In the genomic region with DNA sequence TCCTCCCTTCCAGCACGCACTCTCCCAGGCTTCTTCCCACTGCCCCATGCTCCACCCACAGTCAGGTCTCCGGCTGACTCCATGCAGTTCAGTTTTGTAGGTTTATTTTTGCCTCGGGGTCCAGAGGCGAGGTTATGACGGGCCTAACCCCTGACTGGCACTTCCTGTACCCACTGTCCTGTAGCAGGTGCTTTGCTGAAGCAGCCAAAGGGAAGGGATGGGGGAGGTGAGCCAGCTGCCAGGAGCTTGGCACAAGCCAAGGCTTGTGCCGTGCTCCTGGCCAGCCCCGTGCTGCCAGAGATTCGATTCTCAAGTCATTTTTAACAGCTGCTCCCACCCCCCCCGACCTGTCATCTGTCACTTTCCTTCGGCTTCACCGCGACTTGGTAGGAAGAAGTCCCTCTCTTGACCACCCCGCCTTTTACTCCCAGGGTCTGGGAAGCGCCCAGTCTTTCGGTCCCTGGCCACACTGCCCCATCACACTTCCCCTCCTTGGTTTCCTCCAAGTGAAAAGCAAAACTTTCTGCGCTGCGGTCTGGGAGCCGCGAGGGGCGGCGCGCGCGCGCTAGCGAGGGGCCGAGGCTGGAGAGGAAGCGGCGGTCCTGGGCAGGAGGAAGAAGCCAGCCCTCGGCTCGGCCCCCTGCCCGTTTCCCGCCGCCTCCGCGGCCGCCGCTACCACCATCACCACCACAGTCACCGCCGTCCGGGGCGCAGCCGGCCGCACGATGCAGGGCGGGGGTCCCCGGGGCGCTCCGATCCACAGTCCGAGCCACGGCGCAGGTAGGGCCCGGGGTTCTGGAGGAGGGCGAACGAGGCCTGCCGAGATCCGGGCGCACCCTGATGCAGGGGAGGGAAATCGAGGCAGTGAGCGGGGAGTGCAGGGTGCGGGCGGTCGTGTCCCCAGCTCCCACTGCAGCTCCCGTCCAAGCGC, we compare ENCODE assay signal across 8 mouse cellular contexts. TPM values are rescaled to one million over a fixed set of nuclear protein-coding genes. Genes with fewer than 3 reads are reported as not detected.
A peak's percentile ranks its signal among the peaks of the same experiment; 100 is the strongest.
DNase-seq lines count a peak whose midpoint lies in the region; ATAC-seq lines count a peak whose summit lies in the region.

A gene (plus strand): TSS at position 691 of the 931 bp plus-strand sequence.

- H3K4me3 ChIP-seq in brown adipose tissue, adult 24 weeks (ENCODE audit: insufficient read depth, low read depth, low read length), result peak within 1 kb of the TSS; percentile 76
- H3K4me3 ChIP-seq in hindbrain, embryonic 14.5 days (replicated peaks; ENCODE audit: low read length), result peak within 1 kb of the TSS; percentile 70
- peak within 1 kb of the TSS; percentile 66 for H3K4me3 ChIP-seq in midbrain, embryonic 15.5 days

- H3K4me2 ChIP-seq in hindbrain, embryonic 14.5 days (replicated peaks), result peak within 1 kb of the TSS; percentile 98
- H3K4me2 ChIP-seq in midbrain, embryonic 15.5 days, result peak within 1 kb of the TSS; percentile 96

- peak within 1 kb of the TSS; percentile 73 for H3K9ac ChIP-seq in hindbrain, embryonic 14.5 days
- peak within 1 kb of the TSS; percentile 63 for H3K9ac ChIP-seq in midbrain, embryonic 15.5 days

- H3K9me3 ChIP-seq in hindbrain, embryonic 14.5 days (ENCODE audit: control insufficient read depth, low read length), result 0 out of 2 replicates have a peak, but pooled peaks cover 3% of the 10 kb centered on the region
- no peaks in the 10 kb centered on the region for H3K9me3 ChIP-seq in midbrain, embryonic 15.5 days

- no peaks in the 10 kb centered on the region for H3K36me3 ChIP-seq in hindbrain, embryonic 14.5 days (replicated peaks; ENCODE audit: control insufficient read depth, insufficient read depth)
- H3K36me3 ChIP-seq in midbrain, embryonic 15.5 days (replicated peaks), result no peaks in the 10 kb centered on the region

- peak; percentile 65 for ATAC-seq in hindbrain, embryonic 14.5 days (ENCODE audit: low FRiP score)
- ATAC-seq in midbrain, embryonic 15.5 days (replicated peaks), result peak; percentile 50; the same call in 1 of the 2 replicates
- ATAC-seq in activated CD4-positive, CD25-positive, alpha-beta regulatory T cell, adult 4 months, result no peak

- peaks cover 2% of the 10 kb centered on the region; the same call in 1 of the 2 replicates for H3K4me1 ChIP-seq in brown adipose tissue, adult 24 weeks (ENCODE audit: control insufficient read depth, insufficient read depth, insufficient read length, low read length)
- H3K4me1 ChIP-seq in hindbrain, embryonic 14.5 days (replicated peaks; ENCODE audit: control insufficient read depth, insufficient read depth, low read length), result no peaks in the 10 kb centered on the region; the same call in 1 of the 2 replicates
- H3K4me1 ChIP-seq in midbrain, embryonic 15.5 days, result peaks cover 13% of the 10 kb centered on the region

- peak within 1 kb of the TSS; percentile 61 for H3K27ac ChIP-seq in brown adipose tissue, adult 24 weeks (replicated peaks; ENCODE audit: low read depth, low read length)
- H3K27ac ChIP-seq in hindbrain, embryonic 14.5 days, result peak within 1 kb of the TSS; percentile 64
- peak within 1 kb of the TSS; percentile 46 for H3K27ac ChIP-seq in midbrain, embryonic 15.5 days

- peaks cover 34% of the 10 kb centered on the region for H3K27me3 ChIP-seq in hindbrain, embryonic 14.5 days (ENCODE audit: control insufficient read depth, insufficient read depth, low read length)
- H3K27me3 ChIP-seq in midbrain, embryonic 15.5 days (replicated peaks), result peaks cover 32% of the 10 kb centered on the region

- DNase-seq in right cerebral cortex, adult 18-20 months, result peak; percentile 24
- DNase-seq in right cerebral cortex, postnatal 36 days (ENCODE audit: low spot score in 2 of 2), result no peak
- DNase-seq in gastrocnemius, postnatal 10 days, result peak; percentile 62
- DNase-seq in hindbrain, embryonic 14.5 days (ENCODE audit: low spot score), result peak; percentile 42
- DNase-seq in liver, result peak; percentile 26

- WGBS in hindbrain, embryonic 14.5 days, result 2% methylated on average over 65 of the region's 65 CpGs
- 2% methylated on average over 62 of the region's 65 CpGs for WGBS in midbrain, embryonic 15.5 days

RNA-seq across cellular contexts. Expression of the gene that starts here (rescaled TPM):
- polyA plus RNA-seq in brown adipose tissue, adult 24 weeks (2012; ENCODE audit: insufficient read depth, insufficient read length, missing spikeins), result 0.40 TPM in 1 of 2 replicates, not detected in the other
- total RNA-seq in gastrocnemius, postnatal 10 days (2021), result 1 to 10 TPM; 2.6 to 4.0 TPM
- polyA plus RNA-seq in hindbrain, embryonic 14.5 days (2014; fragmentation: Nextera tagmentation; extraction: Ambion mirVana), result 1.1 and 1.8 TPM in 2 replicates
- 1.6 TPM in 2 replicates for polyA plus RNA-seq in midbrain, embryonic 15.5 days (2015; fragmentation: Nextera tagmentation; extraction: Ambion mirVana)
- polyA plus RNA-seq in activated CD4-positive, CD25-positive, alpha-beta regulatory T cell, adult 4 months (2017; shearing (Covaris generic)), result under 1 TPM; 0.37 to 0.56 TPM

Comparison
In these comparisons a context has a peak if more than half of its experiments do, and no peak if none do; other contexts are left out.
1. DNase-seq: peak in right cerebral cortex, adult 18-20 months (single experiment), gastrocnemius, postnatal 10 days (single experiment), hindbrain, embryonic 14.5 days (single experiment) and liver (single experiment); none in right cerebral cortex, postnatal 36 days (0 of 2).
2. Peak in every context shown above with its lines, with median percentiles within 50 percentile points of each other: H3K27ac ChIP-seq and H3K4me3 ChIP-seq.